Mouse (Mus musculus) stomach, embryonic 16.5 days (tissue): ENCODE data around the gene Pcp4. TPM values are rescaled to one million over a fixed set of nuclear protein-coding genes. Genes with fewer than 3 reads are reported as not detected.

Experiments used
- ATAC-seq: fragments of 200-750 bp; cut with Nextera tagmentation; 2 replicates; pipeline ENCODE4 v1.8.0; 2017; ENCODE audit warnings: moderate number of reproducible peaks, moderate TSS enrichment; ENCODE audit not compliant: insufficient read depth, low FRiP score
- H3K27ac ChIP-seq: fragments of 300-500 bp; sonication (generic); 2 replicates; pipeline ENCODE4 v1.5.1; 2014; ENCODE audit warnings: low read length
- H3K27me3 ChIP-seq: fragments of 300-500 bp; sonication (generic); 2 replicates; pipeline ENCODE4 v1.6.1; 2014; ENCODE audit warnings: low read length, control low read depth, mixed read lengths; ENCODE audit not compliant: control insufficient read depth, insufficient read depth
- H3K36me3 ChIP-seq: fragments of 300-500 bp; sonication (generic); 2 replicates; pipeline ENCODE4 v1.6.1; 2014; ENCODE audit warnings: low read length; ENCODE audit not compliant: control insufficient read depth, insufficient read depth
- H3K4me1 ChIP-seq: fragments of 300-500 bp; sonication (generic); 2 replicates; pipeline ENCODE4 v1.6.1; 2014; ENCODE audit warnings: low read length, control low read depth, mixed read lengths; ENCODE audit not compliant: control insufficient read depth, insufficient read depth
- H3K4me2 ChIP-seq: fragments of 300-500 bp; sonication (generic); 2 replicates; pipeline ENCODE4 v1.6.1; 2014; ENCODE audit warnings: low read depth, low read length, mixed read lengths
- H3K4me3 ChIP-seq: fragments of 300-500 bp; sonication (generic); replicated peaks from 2 replicates; pipeline ENCODE4 v1.5.1; 2014; ENCODE audit warnings: mild to moderate bottlenecking, low read length
- H3K9ac ChIP-seq: fragments of 300-500 bp; sonication (generic); 2 replicates; pipeline ENCODE4 v1.6.1; 2014; ENCODE audit warnings: low read length
- H3K9me3 ChIP-seq: fragments of 300-500 bp; sonication (generic); replicated peaks from 2 replicates; pipeline ENCODE4 v1.6.1; 2016; ENCODE audit warnings: low read length, control low read depth; ENCODE audit not compliant: control insufficient read depth
- WGBS: fragments of 180-500 bp; shearing (Covaris S2); extraction: QIAGEN DNeasy Blood & Tissue Kit; methylation state at CpG from one replicate; pipeline ENCODE4 v1.1.7; 2014; 5-methylcytosine and 5-hydroxymethylcytosine counted together
- polyA plus RNA-seq: library from polyadenylated mRNA; unstranded; fragments of >200 nt; fragmentation: Nextera tagmentation; extraction: Ambion mirVana; gene quantifications from 2 replicates; pipeline ENCODE4 v1.2.1, GENCODE M21; 2015

Gene Pcp4
- polyA plus RNA-seq, result 47.2 and 54.0 TPM in 2 replicates

DNA sequence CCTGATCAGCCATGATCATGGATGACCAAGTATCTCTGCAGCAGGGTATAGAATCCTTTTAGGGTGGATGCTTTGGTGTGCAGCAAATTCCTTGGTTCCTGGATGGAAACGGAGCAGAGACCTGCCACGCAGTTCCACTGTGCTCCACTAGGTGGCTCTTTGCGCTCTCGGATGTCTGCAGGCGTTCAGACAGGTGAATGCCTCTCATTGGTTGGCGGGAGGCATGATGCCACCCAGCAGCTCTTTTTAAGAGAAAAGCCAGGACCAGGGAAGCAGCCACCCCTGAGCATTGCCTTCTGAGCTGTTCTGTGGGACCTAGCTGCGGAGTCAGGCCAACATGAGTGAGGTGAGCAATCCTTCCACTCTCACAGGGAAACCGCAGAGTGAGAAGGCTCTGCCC, at the start of gene Pcp4:
Gene Pcp4, plus strand, starts transcription at position 162 of the 400 bp plus-strand sequence.
- Histone ChIP-seq H3K4me2 (no peak within 1 kb of the TSS), H3K36me3 (no peaks in the 10 kb centered on the region), H3K4me3 (0 out of 2 replicates have a peak within 1 kb of the TSS, but pooled peaks have one; percentile 7), H3K9ac (no peak within 1 kb of the TSS), H3K9me3 (no peaks in the 10 kb centered on the region), H3K27me3 (no peaks in the 10 kb centered on the region), H3K4me1 (peaks cover 4% of the 10 kb centered on the region), H3K27ac (no peak within 1 kb of the TSS)
- WGBS, result 9% methylated on average over 8 of the region's 8 CpGs
- peak; percentile 65; the same call in 1 of the 2 replicates for ATAC-seq

GRCm38 (mm10) chr16:96425044-96425443, 42.4 kb upstream of the Pcp4 start:
- H3K27ac ChIP-seq, result no peak overlapping the region
- no peaks in the 10 kb centered on the region for H3K27me3 ChIP-seq
- H3K9me3 ChIP-seq, result no peaks in the 10 kb centered on the region
- H3K36me3 ChIP-seq, result no peaks in the 10 kb centered on the region
- no peak overlapping the region for H3K4me3 ChIP-seq
- no peak for ATAC-seq
- H3K4me2 ChIP-seq, result no peak overlapping the region
- 84% methylated on average over 2 of the region's 2 CpGs for WGBS
- H3K4me1 ChIP-seq, result no peaks in the 10 kb centered on the region
- no peak overlapping the region for H3K9ac ChIP-seq

DNA sequence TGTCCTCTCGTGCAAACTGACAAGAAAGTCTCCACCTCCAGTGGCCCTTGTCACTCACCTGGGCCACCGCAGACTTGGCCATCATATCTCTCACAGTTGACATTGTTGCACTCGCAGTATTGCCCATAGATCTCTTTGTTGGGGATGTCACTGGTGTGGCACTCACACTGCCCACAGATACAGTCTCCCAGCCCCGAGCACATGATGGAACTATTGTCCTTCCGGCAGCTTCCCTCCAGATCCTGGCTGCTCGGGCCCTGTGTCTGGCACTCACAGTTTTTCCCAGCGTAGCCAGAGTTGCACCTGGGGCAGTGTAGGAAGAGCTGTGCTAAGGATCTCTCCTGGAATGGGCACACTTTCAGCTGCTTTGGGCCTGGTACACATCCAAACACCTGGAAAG, 40.7 kb upstream of the Pcp4 start:
- Histone ChIP-seq H3K4me2 (no peak overlapping the region), H3K9ac (no peak overlapping the region), H3K9me3 (no peaks in the 10 kb centered on the region), H3K27me3 (no peaks in the 10 kb centered on the region), H3K4me3 (no peak overlapping the region), H3K4me1 (no peaks in the 10 kb centered on the region), H3K36me3 (no peaks in the 10 kb centered on the region), H3K27ac (no peak overlapping the region)
- no peak for ATAC-seq
- WGBS, result 76% methylated on average over 7 of the region's 7 CpGs

- Histone ChIP-seq H3K27me3 (no peaks in the 10 kb centered on the region), H3K4me3 (no peak overlapping the region), H3K4me2 (no peak overlapping the region), H3K9ac (no peak overlapping the region), H3K36me3 (no peaks in the 10 kb centered on the region), H3K4me1 (no peaks in the 10 kb centered on the region), H3K9me3 (no peaks in the 10 kb centered on the region), H3K27ac (no peak overlapping the region)
- 60% methylated on average over 3 of the region's 3 CpGs for WGBS
- no peak for ATAC-seq
Observed at GRCm38 (mm10) chr16:96429046-96429445, 38.4 kb upstream of the Pcp4 start.

GRCm38 (mm10) chr16:96433266-96433665, 34.1 kb upstream of the Pcp4 start:
- Histone ChIP-seq H3K27ac (no peak overlapping the region), H3K4me3 (no peak overlapping the region), H3K9me3 (no peaks in the 10 kb centered on the region), H3K4me1 (no peaks in the 10 kb centered on the region), H3K27me3 (no peaks in the 10 kb centered on the region), H3K9ac (no peak overlapping the region), H3K36me3 (no peaks in the 10 kb centered on the region), H3K4me2 (no peak overlapping the region)
- WGBS, result 84% methylated on average over 10 of the region's 10 CpGs
- no peak for ATAC-seq

GRCm38 (mm10) chr16:96434024-96434785, 33.2 kb upstream of the Pcp4 start:
- no peak for ATAC-seq
- Histone ChIP-seq H3K27ac (no peak overlapping the region), H3K4me1 (no peaks in the 10 kb centered on the region), H3K9ac (no peak overlapping the region), H3K4me3 (no peak overlapping the region), H3K27me3 (no peaks in the 10 kb centered on the region), H3K9me3 (no peaks in the 10 kb centered on the region), H3K4me2 (no peak overlapping the region), H3K36me3 (no peaks in the 10 kb centered on the region)
- WGBS, result 74% methylated on average over 3 of the region's 3 CpGs

GRCm38 (mm10) chr16:96438946-96439345, 28.5 kb upstream of the Pcp4 start:
- WGBS, result 87% methylated on average over 5 of the region's 5 CpGs
- Histone ChIP-seq H3K4me3 (no peak overlapping the region), H3K36me3 (no peaks in the 10 kb centered on the region), H3K27ac (no peak overlapping the region), H3K9ac (no peak overlapping the region), H3K9me3 (no peaks in the 10 kb centered on the region), H3K4me2 (no peak overlapping the region), H3K4me1 (no peaks in the 10 kb centered on the region), H3K27me3 (no peaks in the 10 kb centered on the region)
- ATAC-seq, result no peak

DNA sequence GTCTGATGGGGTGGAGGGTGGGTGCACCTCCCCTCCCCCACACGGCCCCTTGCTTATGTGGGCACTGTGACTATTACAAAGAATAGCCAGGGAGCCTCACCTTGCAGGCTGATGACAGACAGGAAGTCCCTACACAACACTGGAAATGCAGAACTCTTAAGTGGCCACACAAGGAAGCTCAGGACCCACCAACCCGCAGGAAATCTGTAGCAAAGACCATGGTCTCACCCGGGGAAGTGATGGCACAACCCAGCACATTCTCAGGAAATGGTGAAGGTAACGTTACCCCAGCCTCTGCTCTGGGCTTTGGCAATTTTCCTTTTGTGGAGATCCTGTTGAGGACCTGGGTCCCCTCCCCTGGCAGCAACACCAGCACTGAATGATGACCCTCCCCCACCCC, 27.7 kb upstream of the Pcp4 start:
- no peak for ATAC-seq
- H3K4me1 ChIP-seq, result no peaks in the 10 kb centered on the region
- H3K4me3 ChIP-seq, result no peak overlapping the region
- no peak overlapping the region for H3K9ac ChIP-seq
- no peak overlapping the region for H3K4me2 ChIP-seq
- no peaks in the 10 kb centered on the region for H3K36me3 ChIP-seq
- 64% methylated on average over 4 of the region's 4 CpGs for WGBS
- H3K27ac ChIP-seq, result no peak overlapping the region
- H3K9me3 ChIP-seq, result no peaks in the 10 kb centered on the region
- no peaks in the 10 kb centered on the region for H3K27me3 ChIP-seq

DNA sequence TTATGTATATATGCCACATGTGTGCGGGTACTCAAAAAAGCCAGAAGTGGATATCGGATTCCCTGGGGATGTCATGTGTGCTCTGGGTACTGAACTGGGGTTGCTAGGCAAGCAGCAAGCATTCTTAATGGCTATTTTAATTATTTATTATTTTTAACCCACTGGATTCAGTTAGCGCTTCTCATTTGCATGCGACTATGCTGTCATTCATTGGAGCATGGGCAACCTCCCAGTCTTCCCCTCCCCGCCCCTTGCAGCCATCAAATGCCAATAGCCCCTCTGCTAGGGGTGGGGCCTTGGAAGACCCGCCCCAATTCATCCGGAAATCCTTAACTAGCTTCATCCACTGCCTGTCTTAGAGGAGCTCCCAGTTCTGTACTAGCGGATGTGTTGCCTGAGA, 26.5 kb upstream of the Pcp4 start:
- no peaks in the 10 kb centered on the region for H3K36me3 ChIP-seq
- ATAC-seq, result no peak
- 87% methylated on average over 8 of the region's 8 CpGs for WGBS
- H3K9me3 ChIP-seq, result no peaks in the 10 kb centered on the region
- no peaks in the 10 kb centered on the region for H3K4me1 ChIP-seq
- H3K9ac ChIP-seq, result no peak overlapping the region
- H3K4me3 ChIP-seq, result no peak overlapping the region
- no peak overlapping the region for H3K4me2 ChIP-seq
- no peaks in the 10 kb centered on the region for H3K27me3 ChIP-seq
- no peak overlapping the region for H3K27ac ChIP-seq
